Mouse (Mus musculus) gastrocnemius, adult 2 months (tissue): ENCODE results near the gene Rsu1. TPM values are rescaled to one million over a fixed set of nuclear protein-coding genes. Genes with fewer than 3 reads are reported as not detected.
"Not testable (repeated sequence)": the region's sequence is repeated elsewhere in the genome, so short reads cannot be mapped to it uniquely, and the experiment has no call there.

Source experiments
- DNase-seq: peaks from one replicate; pipeline ENCODE4 v3.0.0; 2022
- H3K27ac ChIP-seq: fragments of 200-600 bp; 2 replicates; pipeline ENCODE4 v1.8.1; 2022; ENCODE audit warnings: mild to moderate bottlenecking
- H3K4me3 ChIP-seq: fragments of 200-600 bp; 2 replicates; pipeline ENCODE4 v1.8.1; 2022; ENCODE audit warnings: mild to moderate bottlenecking, moderate library complexity
- CTCF ChIP-seq: fragments of 200-600 bp; IDR thresholded peaks from 2 replicates; pipeline ENCODE4 v1.8.1; 2022; ENCODE audit warnings: antibody characterized with exemption, mild to moderate bottlenecking, moderate library complexity
- intact Hi-C: fragments of 180-260 bp; cut with DNase I; formaldehyde crosslinking; loops from one replicate; pipeline ENCODE4 v1.15.1; 2025
- total RNA-seq, 2 experiments: library from RNA; stranded (reverse); gene quantifications; 2 replicates each; pipeline ENCODE4 v1.2.3; 2021

Rsu1 gene
- total RNA-seq, 2 experiments from 2014 or later, result 29.4 to 35.2 TPM

GRCm38 (mm10) chr2:13206825-13207224 is 64.4 kb downstream of the Rsu1 start:
- no peak for TF ChIP-seq CTCF
- H3K4me3 ChIP-seq, result no peak overlapping the region
- DNase-seq, result no peak
- intact Hi-C loops, result no loop called here
- no peak overlapping the region for H3K27ac ChIP-seq

- Histone ChIP-seq H3K4me3 (no peak overlapping the region), H3K27ac (no peak overlapping the region)
- intact Hi-C loops, result no loop called here
- no peak for DNase-seq
- no peak for TF ChIP-seq CTCF
Measured at GRCm38 (mm10) chr2:13206367-13206766, 64.8 kb downstream of the Rsu1 start.

DNA sequence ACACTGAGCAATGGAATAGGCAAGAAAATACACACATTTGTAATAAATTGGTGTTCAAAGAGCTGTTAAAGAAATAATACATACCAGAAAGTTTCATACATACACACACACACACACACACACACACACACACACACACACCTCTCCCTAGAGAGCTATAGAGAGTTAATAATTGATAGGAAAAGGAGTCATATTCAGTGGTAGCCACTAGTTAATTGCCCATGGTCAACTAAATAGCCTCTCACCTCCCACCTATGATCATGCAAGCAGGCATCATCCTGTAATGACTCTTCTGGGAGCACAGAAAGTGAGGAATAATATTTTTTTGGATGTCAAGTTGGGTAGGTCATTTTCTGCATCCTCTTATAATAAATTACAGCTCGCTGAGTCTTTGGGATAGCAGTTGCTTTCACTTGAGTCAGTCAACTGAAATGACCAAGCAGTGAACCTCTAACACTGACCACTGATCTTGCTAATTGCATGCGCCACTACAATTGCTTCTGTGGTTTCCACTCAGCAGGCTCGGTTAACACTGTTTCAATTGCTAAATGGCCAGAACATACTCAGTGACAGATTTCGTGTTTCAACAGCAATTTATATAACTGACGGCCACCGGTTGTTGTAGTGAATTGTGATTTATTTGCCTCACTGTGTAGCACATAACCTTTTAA is 68.3 kb downstream of the Rsu1 start:
- H3K27ac ChIP-seq, result no peak overlapping the region
- TF ChIP-seq CTCF, result no peak
- no peak overlapping the region for H3K4me3 ChIP-seq
- no peak for DNase-seq
- intact Hi-C loops, result no loop called here

GRCm38 (mm10) chr2:13199713-13200112 is 71.5 kb downstream of the Rsu1 start:
- Histone ChIP-seq H3K4me3 (no peak overlapping the region), H3K27ac (no peak overlapping the region)
- intact Hi-C loops, result no loop called here
- no peak for TF ChIP-seq CTCF
- DNase-seq, result no peak

DNA sequence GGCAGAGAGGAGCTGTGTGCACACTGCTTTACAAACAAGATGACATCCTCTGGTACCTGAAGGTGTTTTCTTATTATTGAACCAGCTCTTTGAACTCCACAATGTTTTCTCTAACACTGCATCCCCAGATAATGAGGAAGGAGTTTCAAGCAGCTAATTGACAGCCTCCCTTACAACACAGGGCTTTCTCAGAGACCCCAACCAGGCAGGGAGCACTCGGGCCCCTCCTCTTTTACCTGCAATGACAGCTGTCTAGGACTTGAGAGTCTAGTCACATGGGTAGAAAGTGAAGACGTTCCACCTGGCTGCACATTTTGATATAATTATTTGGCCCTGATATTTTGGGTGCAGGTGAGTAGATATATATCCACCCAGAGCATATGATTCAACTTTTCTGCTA is 72.2 kb downstream of the Rsu1 start:
- H3K27ac ChIP-seq, result no peak overlapping the region
- H3K4me3 ChIP-seq, result no peak overlapping the region
- TF ChIP-seq CTCF, result no peak
- intact Hi-C loops, result no loop called here
- DNase-seq, result no peak

GRCm38 (mm10) chr2:13195540-13195939 is 75.7 kb downstream of the Rsu1 start:
- intact Hi-C loops, result no loop called here

GRCm38 (mm10) chr2:13192157-13192556 is 79.1 kb downstream of the Rsu1 start:
- Histone ChIP-seq H3K27ac (no peak overlapping the region), H3K4me3 (no peak overlapping the region)
- no peak; the same call in 1 of the 2 replicates for TF ChIP-seq CTCF
- DNase-seq, result no peak
- intact Hi-C loops, result no loop called here

More at GRCm38 (mm10) chr2:13195540-13195939, 75.7 kb downstream of the Rsu1 start:
- H3K4me3 ChIP-seq, result no peak overlapping the region
- no peak for DNase-seq
- H3K27ac ChIP-seq, result no peak overlapping the region
- no peak for TF ChIP-seq CTCF

DNA sequence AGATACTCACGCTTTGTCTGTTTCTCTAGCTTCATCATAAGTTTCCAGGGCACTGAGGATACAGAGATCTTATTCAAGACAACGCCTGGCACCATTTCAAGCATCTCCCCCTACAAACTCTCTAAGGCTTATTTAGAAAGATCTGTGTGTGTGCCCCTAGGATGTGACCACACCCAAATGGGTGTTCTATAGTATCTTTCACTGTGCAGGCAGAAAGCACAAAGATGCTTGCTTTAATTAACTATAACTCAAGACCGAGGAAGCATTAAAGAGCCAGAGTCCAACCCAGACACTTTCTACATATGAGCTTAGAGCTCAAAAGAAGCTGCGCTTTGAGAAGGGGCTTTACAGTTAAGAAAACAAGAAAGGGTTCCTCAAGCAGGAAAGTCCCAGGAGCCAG is 80.4 kb downstream of the Rsu1 start:
- intact Hi-C loops, result no loop called here
- TF ChIP-seq CTCF, result no peak
- no peak for DNase-seq
- no peak overlapping the region for H3K4me3 ChIP-seq
- no peak overlapping the region for H3K27ac ChIP-seq

DNA sequence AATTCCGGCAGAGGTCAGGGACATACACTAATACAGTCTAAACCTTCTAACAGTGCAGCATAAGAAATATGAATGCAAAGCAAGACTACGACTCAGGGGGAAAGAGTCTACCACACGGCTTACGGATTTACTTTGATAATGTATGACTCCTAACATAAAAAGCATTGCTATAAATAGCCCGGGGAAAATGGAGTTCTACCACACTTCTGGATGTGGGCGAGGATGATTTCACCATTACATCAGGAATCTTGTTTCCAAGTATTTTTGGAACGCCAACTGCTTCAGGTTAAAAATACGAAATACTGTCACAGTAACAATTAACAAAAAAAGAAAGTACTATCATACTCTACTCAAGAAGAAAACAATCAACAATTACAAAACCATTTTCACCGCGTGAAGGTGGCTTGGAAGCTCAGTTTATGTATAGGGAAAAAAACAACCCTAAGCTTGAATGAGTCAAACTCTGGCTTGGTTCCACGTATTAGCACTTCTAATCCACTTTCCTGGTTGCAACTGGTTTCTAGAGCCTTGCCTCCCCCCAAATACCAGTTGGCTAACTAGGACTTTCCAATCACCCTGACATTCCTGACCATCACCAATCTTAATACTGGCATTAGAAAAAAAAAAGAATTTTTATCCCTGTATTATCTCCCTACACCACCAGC is 82.3 kb downstream of the Rsu1 start:
- intact Hi-C loops, result no loop called here
- DNase-seq, result no peak
- Histone ChIP-seq H3K4me3 (no peak overlapping the region), H3K27ac (no peak overlapping the region)
- TF ChIP-seq CTCF, result no peak

GRCm38 (mm10) chr2:13183124-13183523 is 88.1 kb downstream of the Rsu1 start:
- DNase-seq, result no peak
- intact Hi-C loops, result no loop called here
- H3K4me3 ChIP-seq, result no peak overlapping the region
- no peak for TF ChIP-seq CTCF
- no peak overlapping the region for H3K27ac ChIP-seq

GRCm38 (mm10) chr2:13181899-13182298 is 89.3 kb downstream of the Rsu1 start:
- DNase-seq, H3K27ac ChIP-seq, intact Hi-C loops, H3K4me3 ChIP-seq: not testable (repeated sequence)

DNA sequence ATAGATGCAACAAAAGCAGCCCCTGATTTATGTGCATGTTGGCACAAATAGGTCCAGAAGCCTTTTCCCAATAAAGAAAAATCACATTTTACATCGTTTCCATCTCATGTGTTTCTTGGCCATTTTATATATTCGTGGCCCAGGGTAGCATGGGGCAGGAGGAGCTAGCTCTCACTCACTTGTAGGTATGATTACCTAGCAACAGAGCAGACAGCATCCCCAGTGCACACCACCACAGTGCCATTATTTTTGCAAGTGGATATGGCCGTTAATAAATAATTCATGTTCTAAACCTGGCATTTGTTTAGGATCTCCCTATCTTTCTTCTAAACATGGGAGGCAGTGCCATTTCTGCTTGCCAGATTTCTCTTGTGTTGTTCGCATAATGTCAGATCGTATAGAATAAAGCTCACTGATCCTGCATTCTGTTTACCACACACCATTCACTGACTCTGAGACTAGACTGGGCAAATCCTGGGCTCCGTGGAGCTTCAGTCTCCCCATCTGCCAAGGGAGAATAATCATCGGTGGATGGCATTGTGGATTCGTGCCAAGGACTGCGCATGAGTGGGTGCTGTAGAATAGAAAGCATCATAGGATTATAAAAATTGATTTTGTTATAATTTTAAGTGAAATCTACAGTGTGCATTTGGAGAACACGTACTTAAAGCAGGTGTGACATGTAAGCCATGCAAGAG is 93.4 kb downstream of the Rsu1 start:
- DNase-seq, result no peak
- no peak overlapping the region for H3K27ac ChIP-seq
- intact Hi-C loops, result no loop called here
- no peak for TF ChIP-seq CTCF
- no peak overlapping the region for H3K4me3 ChIP-seq

DNA sequence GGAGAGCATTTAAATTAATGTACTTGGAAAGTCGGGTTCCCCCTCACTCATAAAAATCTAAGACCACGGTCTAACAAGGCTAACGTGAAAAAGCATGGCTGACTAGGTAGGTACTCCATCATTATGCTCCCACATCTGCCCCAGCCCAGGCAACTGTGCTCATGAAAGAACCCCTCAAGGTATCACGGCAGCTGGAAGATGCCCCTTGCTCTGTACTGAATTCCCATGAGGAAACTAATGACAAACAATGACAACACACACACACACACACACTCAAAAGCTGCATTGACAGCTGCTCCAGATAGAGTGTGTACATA is 95.0 kb downstream of the Rsu1 start:
- no peak for TF ChIP-seq CTCF
- no peak overlapping the region for H3K27ac ChIP-seq
- intact Hi-C loops, result no loop called here
- no peak for DNase-seq
- no peak overlapping the region for H3K4me3 ChIP-seq
